25 mouse cellular contexts compared by ENCODE assay signal in genomic region chr2:84066151-84066693, GRCm38 (mm10).
DNase-seq lines count a peak whose midpoint lies in the region; ATAC-seq and TF ChIP-seq lines count a peak whose summit lies in the region.
"Had no signal": no experiment of that assay in that cellular context is flagged by ENCODE, and none has a peak within 500 bp of the region (broad histone marks: within the 10 kb centered on the region; RNA-seq: fewer than 3 reads in every experiment).

No protein-coding gene starts in this region.

- no peaks in the 10 kb centered on the region for H3K27me3 ChIP-seq in heart, embryonic 12.5 days (replicated peaks)
- no peaks in the 10 kb centered on the region for H3K27me3 ChIP-seq in heart, embryonic 11.5 days (ENCODE audit: control insufficient read depth, insufficient read depth, low read length)
- no peaks in the 10 kb centered on the region for H3K27me3 ChIP-seq in heart, embryonic 16.5 days (ENCODE audit: control insufficient read depth, insufficient read depth, low read length)
- H3K27me3 ChIP-seq: CH12.LX; forebrain, embryonic 13.5 days had no signal

- TF ChIP-seq POLR2A in lung, adult 2 months (IDR thresholded peaks at IDR 0.05; ENCODE audit: borderline replicate concordance, extremely low read depth, low read depth, low read length) = no peak

- no peaks in the 10 kb centered on the region for H3K36me3 ChIP-seq in heart, embryonic 12.5 days
- no peaks in the 10 kb centered on the region for H3K36me3 ChIP-seq in heart, embryonic 11.5 days (ENCODE audit: control insufficient read depth, insufficient read depth, low read length)
- no peaks in the 10 kb centered on the region for H3K36me3 ChIP-seq in heart, embryonic 16.5 days (ENCODE audit: control insufficient read depth, insufficient read depth)
- H3K36me3 ChIP-seq: forebrain, embryonic 10.5 days; G1E had no signal

- no peak overlapping the region for H3K27ac ChIP-seq in heart, embryonic 12.5 days (ENCODE audit: poor library complexity, severe bottlenecking)
- H3K27ac ChIP-seq in heart, embryonic 11.5 days (ENCODE audit: low read depth, low read length) = no peak overlapping the region; the same call in 1 of the 2 replicates
- H3K27ac ChIP-seq in heart, embryonic 16.5 days (ENCODE audit: low read length) = no peak overlapping the region
- H3K27ac ChIP-seq: forebrain, embryonic 10.5 days; forebrain, embryonic 13.5 days; hindbrain, embryonic 14.5 days; hindbrain, postnatal 0 days had no signal

- no peak overlapping the region for H3K4me2 ChIP-seq in heart, embryonic 12.5 days
- H3K4me2 ChIP-seq in heart, embryonic 11.5 days = no peak overlapping the region
- no peak overlapping the region for H3K4me2 ChIP-seq in heart, embryonic 16.5 days (ENCODE audit: low read depth, low read length)
- H3K4me2 ChIP-seq: forebrain, embryonic 13.5 days; hindbrain, embryonic 14.5 days had no signal

- no peaks in the 10 kb centered on the region for H3K9me3 ChIP-seq in heart, embryonic 12.5 days (replicated peaks)
- H3K9me3 ChIP-seq in heart, embryonic 11.5 days (replicated peaks; ENCODE audit: control insufficient read depth, low read length) = no peaks in the 10 kb centered on the region
- no peaks in the 10 kb centered on the region for H3K9me3 ChIP-seq in heart, embryonic 16.5 days (replicated peaks; ENCODE audit: control insufficient read depth, low read length)
- H3K9me3 ChIP-seq: forebrain, embryonic 10.5 days; forebrain, embryonic 13.5 days; G1E had no signal

- 64% methylated on average over 3 of the region's 3 CpGs for WGBS in heart, embryonic 12.5 days
- 65% methylated on average over 3 of the region's 3 CpGs for WGBS in heart, embryonic 11.5 days (ENCODE audit: insufficient replicate concordance)
- 72% methylated on average over 3 of the region's 3 CpGs for WGBS in heart, embryonic 16.5 days
- WGBS in lung, adult 2 months = 55% methylated on average over 3 of the region's 3 CpGs

- H3K9ac ChIP-seq in heart, embryonic 12.5 days = no peak overlapping the region
- no peak overlapping the region for H3K9ac ChIP-seq in heart, embryonic 11.5 days (ENCODE audit: low read depth, low read length)
- no peak overlapping the region for H3K9ac ChIP-seq in heart, embryonic 16.5 days (ENCODE audit: low read length)
- H3K9ac ChIP-seq: forebrain, embryonic 13.5 days; hindbrain, embryonic 14.5 days had no signal

- H3K4me1 ChIP-seq in heart, embryonic 12.5 days (replicated peaks) = no peaks in the 10 kb centered on the region
- no peaks in the 10 kb centered on the region for H3K4me1 ChIP-seq in heart, embryonic 11.5 days (ENCODE audit: control insufficient read depth, insufficient read depth, low read length)
- no peaks in the 10 kb centered on the region for H3K4me1 ChIP-seq in heart, embryonic 16.5 days (ENCODE audit: control insufficient read depth, insufficient read depth, low read length)
- peaks cover 11% of the 10 kb centered on the region for H3K4me1 ChIP-seq in lung, adult 2 months (ENCODE audit: control insufficient read depth, insufficient read depth, low read length)
- H3K4me1 ChIP-seq: forebrain, embryonic 10.5 days; forebrain, embryonic 13.5 days had no signal

- intact Hi-C loops in heart, postnatal 36 days (cut with DNase I) = no loop called here

- peak; percentile 75 for ATAC-seq in heart, embryonic 12.5 days (ENCODE audit: insufficient number of reproducible peaks, low FRiP score)
- no peak for ATAC-seq in heart, embryonic 11.5 days (replicated peaks; ENCODE audit: insufficient number of reproducible peaks, low FRiP score, low TSS enrichment)
- peak; percentile 79 for ATAC-seq in heart, embryonic 16.5 days (replicated peaks; ENCODE audit: extremely low read depth, insufficient read depth, low FRiP score)
- ATAC-seq: forebrain, embryonic 13.5 days; forebrain, embryonic 16.5 days; hindbrain, postnatal 0 days; inflammation-experienced regulatory T-cells, adult 6 months; intestine, embryonic 16.5 days; Patski had no signal

- DNase-seq in heart, postnatal 36 days = no peak
- peak; percentile 24 for DNase-seq in lung, postnatal 10 days
- no peak for DNase-seq in lung, adult 2 months
- DNase-seq: adrenal gland, postnatal 10 days; adrenal gland, postnatal 36 days; B cell, adult 2 months; cerebellum, adult 18-20 months; cerebellum, adult 9-10 months; cerebellum, postnatal 14 days; gastrocnemius, postnatal 10 days; gastrocnemius, postnatal 36 days; heart, postnatal 4 days had no signal

- H3K4me3 ChIP-seq in heart, embryonic 12.5 days = no peak overlapping the region
- H3K4me3 ChIP-seq in heart, embryonic 11.5 days (ENCODE audit: low read depth, low read length) = no peak overlapping the region
- no peak overlapping the region for H3K4me3 ChIP-seq in heart, embryonic 16.5 days (ENCODE audit: low read length)
- H3K4me3 ChIP-seq in lung, adult 2 months (replicated peaks; ENCODE audit: extremely low read depth, low read depth, low read length) = no peak overlapping the region
- H3K4me3 ChIP-seq: forebrain, embryonic 10.5 days; forebrain, embryonic 13.5 days had no signal

- TF ChIP-seq CTCF in lung, adult 2 months (IDR thresholded peaks at IDR 0.05; ENCODE audit: insufficient read depth, low read length) = no peak
